Mouse (Mus musculus) cortical plate, adult 2 months (tissue): ENCODE measurements around the gene Pofut1.

Experiments used
- CTCF ChIP-seq: fragments of 200-500 bp; IDR thresholded peaks from 2 replicates; pipeline ENCODE4 v1.5.1; 2011; ENCODE audit warnings: mild to moderate bottlenecking, control low read depth, low read length; ENCODE audit not compliant: insufficient read depth; ENCODE audit errors: extremely low read depth
- POLR2A ChIP-seq: fragments of 200-500 bp; IDR thresholded peaks from 2 replicates; pipeline ENCODE4 v1.6.1; 2011; ENCODE audit warnings: mild to moderate bottlenecking, low read length, control low read depth; ENCODE audit not compliant: insufficient read depth; ENCODE audit errors: extremely low read depth

DNA sequence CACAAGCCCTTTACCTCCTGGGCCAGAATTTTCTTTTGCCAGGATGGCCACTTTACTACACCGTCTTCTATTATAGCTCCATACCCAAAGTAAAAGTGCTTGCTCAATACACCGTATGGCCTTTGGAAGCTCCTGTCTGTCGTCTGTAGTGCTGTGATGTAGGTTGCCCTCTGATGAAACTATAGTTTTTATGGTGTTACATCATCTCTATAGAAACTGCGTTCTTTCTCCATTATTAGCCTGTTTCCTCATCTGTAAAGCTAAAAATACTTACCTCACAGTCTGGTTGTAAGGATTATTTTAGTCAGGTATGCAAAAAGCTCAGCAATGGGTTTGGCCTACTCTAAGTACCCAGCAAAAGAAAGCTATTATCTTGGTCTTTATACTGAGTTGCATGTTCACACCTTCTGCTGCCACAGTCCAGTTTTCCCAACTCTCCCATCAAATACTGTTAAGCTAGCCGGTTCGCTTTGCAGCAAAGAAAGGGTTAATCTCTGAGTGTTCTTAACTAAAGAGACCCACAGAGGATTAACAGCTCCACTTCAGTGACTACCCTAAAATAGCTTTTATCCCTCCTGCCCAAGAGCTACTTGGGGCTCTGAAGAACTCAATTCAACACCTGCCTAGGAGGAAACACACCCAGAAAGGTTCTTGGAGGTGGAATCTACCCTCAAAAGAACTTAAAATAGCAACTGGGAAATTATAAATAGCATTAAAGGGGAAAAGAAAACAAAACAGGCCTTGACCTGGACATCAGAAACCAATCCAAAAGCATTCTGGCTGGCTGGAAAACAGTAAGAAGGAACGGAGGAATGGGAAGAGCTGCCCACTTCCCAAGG is 2.1 kb upstream of the Pofut1 start:
- TF ChIP-seq CTCF (no peak), POLR2A (no peak)
